Mouse (Mus musculus) CH12.LX (cell line): ENCODE measurements around the gene Eif2d. TPM values are rescaled to one million over a fixed set of nuclear protein-coding genes. Genes with fewer than 3 reads are reported as not detected.
A peak's percentile ranks its signal among the peaks of the same experiment; 100 is the strongest.

ENCODE experiments used
- DNase-seq: peaks from one replicate; pipeline ENCODE4 v3.0.0-alpha.2; 2013; ENCODE audit errors: extremely low read depth
- H3K27ac ChIP-seq: 2 replicates; pipeline ENCODE4 v1.5.1; 2012; ENCODE audit warnings: low read depth, mild to moderate bottlenecking, control low read depth, moderate library complexity; ENCODE audit not compliant: insufficient read depth
- H3K27me3 ChIP-seq: replicated peaks from 2 replicates; pipeline ENCODE3; 2012; ENCODE audit warnings: inconsistent platforms
- H3K36me3 ChIP-seq, 2 experiments: replicated peaks in 1 of 2; 2 replicates each; pipeline versions ENCODE3 to v1.6.1; 2012; ENCODE audit warnings: inconsistent platforms in 1 of 2, low read length in 1 of 2, mild to moderate bottlenecking in 1 of 2, mixed read lengths in 1 of 2, moderate library complexity in 1 of 2; ENCODE audit not compliant: control insufficient read depth in 1 of 2, insufficient read depth in 1 of 2
- H3K4me1 ChIP-seq, 2 experiments: 2 replicates each; pipeline ENCODE4 v1.6.1; 2012; ENCODE audit warnings: inconsistent platforms in 1 of 2, moderate library complexity in 1 of 2; ENCODE audit not compliant: insufficient read depth in 2 of 2, control insufficient read depth in 1 of 2
- H3K4me2 ChIP-seq: 2 replicates; pipeline ENCODE4 v1.6.1; 2012; ENCODE audit warnings: low read depth, mild to moderate bottlenecking, control low read depth; ENCODE audit not compliant: poor library complexity, insufficient read depth, severe bottlenecking
- H3K4me3 ChIP-seq, 3 experiments: fragments of 150-350 bp in 1 of 3; sonication (generic) in 1 of 3; replicated peaks in 1 of 3; 2 replicates each; pipeline versions ENCODE3 to v1.5.1; 2011 to 2012; ENCODE audit warnings: low read depth in 2 of 3, low read length in 2 of 3, mild to moderate bottlenecking in 2 of 3, moderate library complexity in 2 of 3, control low read depth in 1 of 3, improper control_type of control experiment in 1 of 3, inconsistent platforms in 1 of 3, mixed read lengths in 1 of 3; ENCODE audit not compliant: poor library complexity in 1 of 3
- H3K79me2 ChIP-seq: replicated peaks from 2 replicates; pipeline ENCODE4 v1.6.1; 2012; ENCODE audit warnings: mild to moderate bottlenecking, moderate library complexity; ENCODE audit not compliant: control insufficient read depth, poor library complexity, insufficient read depth, severe bottlenecking; ENCODE audit errors: extremely low read depth
- H3K9ac ChIP-seq: 2 replicates; pipeline ENCODE4 v1.6.1; 2012; ENCODE audit warnings: low read depth, mild to moderate bottlenecking, control low read depth, moderate library complexity; ENCODE audit not compliant: insufficient read depth
- H3K9me3 ChIP-seq: replicated peaks from 2 replicates; pipeline ENCODE3; 2012; ENCODE audit warnings: low read length, inconsistent platforms, mixed read lengths
- BHLHE40 ChIP-seq: IDR thresholded peaks from 2 replicates; pipeline ENCODE4 v1.6.1; 2011; ENCODE audit warnings: mild to moderate bottlenecking, low read depth, low read length, improper control_type of control experiment
- CHD2 ChIP-seq: IDR thresholded peaks from 2 replicates; pipeline ENCODE4 v1.6.1; 2011; ENCODE audit warnings: low read length, improper control_type of control experiment
- CTCF ChIP-seq, 2 experiments: IDR thresholded peaks in 1 of 2; conservative IDR thresholded peaks in 1 of 2; 2 replicates each; pipeline ENCODE4 v1.5.1; 2011 to 2012; ENCODE audit warnings: low read depth in 2 of 2, low read length in 2 of 2, improper control_type of control experiment in 1 of 2, inconsistent platforms in 1 of 2, mild to moderate bottlenecking in 1 of 2, moderate library complexity in 1 of 2
- EP300 ChIP-seq: IDR thresholded peaks from 2 replicates; pipeline ENCODE4 v1.6.1; 2011; ENCODE audit warnings: low read length, improper control_type of control experiment
- HCFC1 ChIP-seq: IDR thresholded peaks from 2 replicates; pipeline ENCODE4 v1.6.1; 2012; ENCODE audit warnings: low read depth, mild to moderate bottlenecking, inconsistent platforms, low read length, improper control_type of control experiment
- JUN ChIP-seq: IDR thresholded peaks from 2 replicates; pipeline ENCODE4 v1.6.1; 2011; ENCODE audit warnings: low read depth, mild to moderate bottlenecking, low read length, improper control_type of control experiment, moderate library complexity; ENCODE audit not compliant: insufficient read depth
- KAT2A ChIP-seq: IDR thresholded peaks from 2 replicates; pipeline ENCODE4 v1.6.1; 2012; ENCODE audit warnings: low read length, improper control_type of control experiment, inconsistent platforms; ENCODE audit not compliant: insufficient replicate concordance
- MAFK ChIP-seq: IDR thresholded peaks from 2 replicates; pipeline ENCODE4 v1.6.1; 2011; ENCODE audit warnings: low read length, improper control_type of control experiment; ENCODE audit not compliant: insufficient replicate concordance
- MAZ ChIP-seq: IDR thresholded peaks from 2 replicates; pipeline ENCODE4 v1.6.1; 2012; ENCODE audit warnings: low read depth, mild to moderate bottlenecking, inconsistent platforms, low read length, improper control_type of control experiment, moderate library complexity
- MEF2A ChIP-seq: IDR thresholded peaks from 2 replicates; pipeline ENCODE4 v1.6.1; 2014; ENCODE audit warnings: low read depth, mild to moderate bottlenecking, inconsistent platforms, low read length, improper control_type of control experiment, borderline replicate concordance
- MXI1 ChIP-seq: IDR thresholded peaks from 2 replicates; pipeline ENCODE4 v1.6.1; 2011; ENCODE audit warnings: mild to moderate bottlenecking, low read depth, low read length, improper control_type of control experiment
- MYC ChIP-seq: IDR thresholded peaks from 2 replicates; pipeline ENCODE4 v1.6.1; 2011; ENCODE audit warnings: low read depth, mild to moderate bottlenecking, improper control_type of control experiment, low read length
- NRF1 ChIP-seq: IDR thresholded peaks from 2 replicates; pipeline ENCODE4 v1.6.1; 2014; ENCODE audit warnings: low read depth, mild to moderate bottlenecking, inconsistent platforms, low read length, improper control_type of control experiment, moderate library complexity
- PAX5 ChIP-seq: IDR thresholded peaks from 2 replicates; pipeline ENCODE4 v1.6.1; 2012; ENCODE audit warnings: low read length, inconsistent platforms, mixed read lengths
- POLR2A ChIP-seq: IDR thresholded peaks from 2 replicates; pipeline ENCODE4 v1.6.1; 2011; ENCODE audit warnings: low read depth, mild to moderate bottlenecking, improper control_type of control experiment, low read length
- POLR2AphosphoS2 ChIP-seq: IDR thresholded peaks from 2 replicates; pipeline ENCODE4 v1.6.1; 2011; ENCODE audit warnings: low read depth, low read length, improper control_type of control experiment
- RAD21 ChIP-seq: IDR thresholded peaks from 2 replicates; pipeline ENCODE4 v1.6.1; 2011; ENCODE audit warnings: low read depth, mild to moderate bottlenecking, low read length, improper control_type of control experiment, moderate library complexity
- RCOR1 ChIP-seq: conservative IDR thresholded peaks from 2 replicates; pipeline ENCODE4 v1.6.1; 2012; ENCODE audit warnings: low read depth, mild to moderate bottlenecking, inconsistent platforms, low read length, improper control_type of control experiment
- SIN3A ChIP-seq: IDR thresholded peaks from 2 replicates; pipeline ENCODE4 v1.6.1; 2012; ENCODE audit warnings: low read length, improper control_type of control experiment, inconsistent platforms
- SMC3 ChIP-seq: IDR thresholded peaks from 2 replicates; pipeline ENCODE4 v1.6.1; 2011; ENCODE audit warnings: low read depth, low read length, improper control_type of control experiment
- TCF12 ChIP-seq: IDR thresholded peaks from 2 replicates; pipeline ENCODE4 v1.6.1; 2014; ENCODE audit warnings: low read depth, mild to moderate bottlenecking, inconsistent platforms, low read length, improper control_type of control experiment
- UBTF ChIP-seq: IDR thresholded peaks from 2 replicates; pipeline ENCODE4 v1.6.1; 2012; ENCODE audit warnings: low read depth, mild to moderate bottlenecking, inconsistent platforms, low read length, improper control_type of control experiment, moderate library complexity
- USF1 ChIP-seq: IDR thresholded peaks from 2 replicates; pipeline ENCODE4 v1.6.1; 2014; ENCODE audit warnings: low read depth, mild to moderate bottlenecking, inconsistent platforms, low read length, improper control_type of control experiment
- USF2 ChIP-seq: conservative IDR thresholded peaks from 2 replicates; pipeline ENCODE4 v1.6.1; 2011; ENCODE audit warnings: low read depth, low read length, improper control_type of control experiment
- ZMIZ1 ChIP-seq: IDR thresholded peaks from 2 replicates; pipeline ENCODE4 v1.6.1; 2012; ENCODE audit warnings: low read depth, mild to moderate bottlenecking, inconsistent platforms, low read length, improper control_type of control experiment
- dilution Hi-C: fragments of 300-500 bp; cut with MboI; formaldehyde crosslinking; loops from 2 replicates; pipeline ENCODE4 v1.14.3; 2020; ENCODE audit warnings: low sequenced_read_pairs; ENCODE audit not compliant: extremely low pct_unique_long_range_greater_than_20kb, extremely low pct_ligation_motif_present
- in situ Hi-C: fragments of 300-500 bp; cut with MboI; formaldehyde crosslinking; loops from 3 replicates; pipeline ENCODE4 v1.14.3; 2019; ENCODE audit warnings: low sequenced_read_pairs, low pct_ligation_motif_present, low pct_unique_long_range_greater_than_20kb, mixed read lengths
- polyA plus RNA-seq: library from polyadenylated mRNA; unstranded; fragments of >175 nt; gene quantifications from 2 replicates; pipeline ENCODE4 v1.2.1, GENCODE M21; 2012; ENCODE audit warnings: low read depth; ENCODE audit not compliant: insufficient read length
- total RNA-seq, 2 experiments: library from RNA; depleted of rRNA; stranded (reverse); fragments of 300-350 nt in 1 of 2; fragments of >200 nt in 1 of 2; gene quantifications; 2 replicates each; pipeline ENCODE4 v1.2.3; 2012 to 2014

Gene Eif2d
- total and polyA plus RNA-seq, 3 experiments: 46.9 to 57.2 (median 53.0) TPM

DNA sequence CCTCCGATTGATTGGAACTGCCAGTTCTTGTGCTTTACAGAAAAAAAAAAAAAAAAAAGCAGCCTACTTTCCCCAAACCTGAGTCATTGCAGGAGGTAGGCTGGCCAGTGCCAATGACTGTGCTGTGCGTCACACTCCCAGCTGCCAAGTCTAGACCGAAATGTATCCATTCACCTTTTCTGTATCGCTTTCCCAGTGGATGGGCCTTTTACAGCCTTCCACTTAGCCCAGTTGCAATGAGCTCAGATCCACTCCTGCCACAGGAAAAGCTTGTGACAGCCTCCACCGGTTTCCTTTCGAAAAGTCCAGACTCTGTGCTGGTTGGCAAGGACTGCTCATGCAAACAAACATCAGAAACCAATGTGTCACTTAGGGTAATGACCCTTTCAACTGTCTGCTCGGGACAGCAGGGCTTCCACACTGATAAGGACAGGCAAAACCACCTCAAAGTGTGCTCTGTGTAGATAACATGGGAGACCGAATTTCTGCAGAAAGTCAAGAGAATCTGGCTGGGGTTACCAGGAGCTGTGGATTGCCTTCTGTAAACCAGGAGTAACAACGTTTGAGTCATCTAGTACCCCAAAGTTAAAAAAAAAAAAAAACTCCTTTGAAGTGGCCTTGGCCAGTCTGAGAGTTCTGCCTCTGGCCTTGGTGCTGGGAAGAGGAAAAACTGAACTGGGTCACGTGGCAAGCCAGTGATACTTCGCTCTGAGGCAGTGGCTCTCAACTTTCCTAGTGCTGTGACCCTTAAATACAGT is 26.8 kb upstream of the Eif2d start (continued):
- peak; percentile 68; the same call in 1 of the 2 replicates for TF ChIP-seq MXI1
- peak; percentile 8; the same call in 1 of the 2 replicates for TF ChIP-seq USF2
- TF ChIP-seq HCFC1: no peak
- TF ChIP-seq BHLHE40: peak; percentile 35; the same call in 1 of the 2 replicates
- no peak for TF ChIP-seq MEF2A
- TF ChIP-seq POLR2AphosphoS2: no peak
- no peak for TF ChIP-seq SMC3
- TF ChIP-seq CTCF (conservative IDR thresholded peaks at IDR 0.05 in 1 of 2, IDR thresholded peaks at IDR 0.05 in 1 of 2; ENCODE audit: low read depth in 2 of 2, low read length in 2 of 2): no peak
- no peak for TF ChIP-seq ZMIZ1
- TF ChIP-seq JUN: no peak
- TF ChIP-seq PAX5: no peak
- no peak for TF ChIP-seq RCOR1
- no peak for TF ChIP-seq POLR2A
- TF ChIP-seq SIN3A: no peak
- no peak for TF ChIP-seq RAD21
- peak; percentile 25; the same call in 1 of the 2 replicates for TF ChIP-seq USF1
- no peak for TF ChIP-seq KAT2A
- TF ChIP-seq TCF12: no peak
- TF ChIP-seq MYC: no peak
- TF ChIP-seq CHD2: no peak

DNA sequence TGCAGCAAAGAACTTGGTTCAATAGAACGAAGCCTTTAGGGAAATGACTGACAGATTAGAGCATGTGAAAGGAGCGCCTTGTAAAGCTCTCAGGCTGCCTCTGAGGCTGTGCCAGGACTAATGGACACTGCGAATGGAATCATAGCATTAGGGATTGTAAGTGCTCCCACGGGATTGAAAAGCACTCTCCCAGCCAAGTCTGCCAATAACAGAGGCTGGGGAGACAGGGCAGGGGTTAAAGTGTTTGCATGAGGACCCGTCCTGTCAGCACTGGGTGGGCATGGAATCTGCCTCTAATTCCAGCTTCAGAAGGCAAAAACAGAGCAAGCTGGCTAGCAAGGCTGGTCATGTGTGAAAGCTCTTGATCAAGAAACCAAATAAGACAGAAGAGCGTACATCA is 18.8 kb upstream of the Eif2d start:
- dilution Hi-C loops (no loop called here), in situ Hi-C loops (no loop called here)
- no peak overlapping the region for H3K9ac ChIP-seq
- H3K4me2 ChIP-seq: no peak overlapping the region
- no peaks in the 10 kb centered on the region for H3K27me3 ChIP-seq
- no peak for TF ChIP-seq POLR2AphosphoS2
- TF ChIP-seq NRF1: no peak
- no peak for TF ChIP-seq CTCF (conservative IDR thresholded peaks at IDR 0.05 in 1 of 2, IDR thresholded peaks at IDR 0.05 in 1 of 2; ENCODE audit: low read depth in 2 of 2, low read length in 2 of 2)
- TF ChIP-seq SMC3: no peak
- no peak for TF ChIP-seq MAZ
- no peak for TF ChIP-seq EP300
- no peak for TF ChIP-seq PAX5
- TF ChIP-seq MAFK: no peak
- no peak for TF ChIP-seq UBTF
- no peak for TF ChIP-seq HCFC1
- no peak for TF ChIP-seq JUN
- no peak for TF ChIP-seq POLR2A
- H3K9me3 ChIP-seq: no peaks in the 10 kb centered on the region
- peaks cover 23% of the 10 kb centered on the region for H3K79me2 ChIP-seq
- DNase-seq: no peak
- no peak overlapping the region for H3K4me3 ChIP-seq
- no peak overlapping the region for H3K27ac ChIP-seq
- H3K36me3 ChIP-seq: peaks cover 25 to 45% of the 10 kb centered on the region in 2 experiments
- H3K4me1 ChIP-seq: peaks cover 0 to 36% of the 10 kb centered on the region in 2 experiments; a peak in 2 of 4 replicates
